In the genomic region with DNA sequence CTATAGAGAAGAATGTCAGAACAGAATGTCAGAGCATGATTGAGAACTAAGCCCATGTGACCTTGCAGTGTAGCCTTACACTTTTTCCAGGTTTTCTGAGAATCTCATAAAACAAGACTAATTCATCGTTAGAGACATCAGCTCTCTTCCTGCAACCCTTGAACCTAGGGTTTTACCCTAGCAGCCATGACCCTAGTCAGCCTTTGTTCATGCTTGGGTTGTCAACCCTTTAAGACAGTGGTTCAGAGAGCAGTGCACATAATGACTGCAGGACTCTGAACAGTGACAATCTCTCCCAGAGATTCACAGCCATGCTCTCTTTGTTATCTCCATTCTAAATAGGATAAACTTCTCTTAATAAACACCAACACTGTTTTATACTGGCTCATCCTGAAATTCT, we compare ENCODE assay signal across 22 mouse cellular contexts. TPM values are rescaled to one million over a fixed set of nuclear protein-coding genes. Genes with fewer than 3 reads are reported as not detected.
DNase-seq lines count a peak whose midpoint lies in the region; ATAC-seq and TF ChIP-seq lines count a peak whose summit lies in the region.
"Had no signal": no experiment of that assay in that cellular context is flagged by ENCODE, and none has a peak within 500 bp of the region (broad histone marks: within the 10 kb centered on the region; RNA-seq: fewer than 3 reads in every experiment).

No protein-coding gene starts in this region.

- peak; percentile 83 for DNase-seq in kidney, adult 2 months
- peak; percentile 28 for DNase-seq in liver, adult 2 months (ENCODE audit: extremely low read depth, low read depth, low spot score)
- DNase-seq in liver, embryonic 11.5 days (ENCODE audit: low spot score) = no peak
- peak; percentile 22 to 48 for DNase-seq in kidney, postnatal 25 days
- DNase-seq in hindbrain, embryonic 10.5 days (ENCODE audit: low spot score) = no peak
- DNase-seq: adrenal gland, adult 8-10 months; adrenal gland, postnatal 25 days; cerebellum, adult 11-12 months; cerebellum, adult 9-10 months; cerebellum, postnatal 14 days; forebrain, postnatal 0 days; gastrocnemius, adult 2 months; gastrocnemius, postnatal 14 days; heart, adult 11 months had no signal

- no peak for TF ChIP-seq POLR2A in kidney, adult 2 months (IDR thresholded peaks at IDR 0.05; ENCODE audit: low read depth, low read length)
- no peak for TF ChIP-seq POLR2A in liver, adult 2 months (IDR thresholded peaks at IDR 0.05; ENCODE audit: extremely low read depth, insufficient read depth, low read length)

- H3K79me2 ChIP-seq in liver, adult 2 months (ENCODE audit: control insufficient read depth, insufficient read depth, low read length) = no peaks in the 10 kb centered on the region

- H3K4me1 ChIP-seq in kidney, adult 2 months (ENCODE audit: control insufficient read depth, insufficient read depth, low read length) = peaks cover 15% of the 10 kb centered on the region
- H3K4me1 ChIP-seq in kidney, embryonic 16.5 days (ENCODE audit: insufficient read depth, low read length) = peaks cover 9% of the 10 kb centered on the region
- H3K4me1 ChIP-seq in liver, adult 2 months (ENCODE audit: control insufficient read depth, insufficient read depth, low read length) = peaks cover 21% of the 10 kb centered on the region
- H3K4me1 ChIP-seq in liver, embryonic 11.5 days (replicated peaks; ENCODE audit: control insufficient read depth, insufficient read depth, low read length) = no peaks in the 10 kb centered on the region
- peaks cover 13% of the 10 kb centered on the region for H3K4me1 ChIP-seq in hindbrain, embryonic 10.5 days (replicated peaks)
- H3K4me1 ChIP-seq: hindbrain, embryonic 13.5 days had no signal

- 16% methylated on average over 1 of the region's 1 CpGs for WGBS in kidney, adult 2 months
- WGBS in kidney, embryonic 16.5 days = 7% methylated on average over 1 of the region's 1 CpGs
- WGBS in liver, adult 2 months = 18% methylated on average over 1 of the region's 1 CpGs
- 64% methylated on average over 1 of the region's 1 CpGs for WGBS in liver, embryonic 11.5 days
- 70% methylated on average over 1 of the region's 1 CpGs for whole genome bisulfite sequencing in hindbrain, embryonic 10.5 days

- ATAC-seq in kidney, embryonic 16.5 days (ENCODE audit: low FRiP score, low TSS enrichment) = no peak
- ATAC-seq in liver, embryonic 11.5 days (replicated peaks; ENCODE audit: low FRiP score) = no peak
- ATAC-seq: activated CD4-positive, CD25-positive, alpha-beta regulatory T cell, adult 4 months; forebrain, embryonic 14.5 days; forebrain, postnatal 0 days; hindbrain, embryonic 16.5 days had no signal

- no peak overlapping the region for H3K4me2 ChIP-seq in kidney, embryonic 16.5 days (replicated peaks; ENCODE audit: low read depth, low read length)
- no peak overlapping the region for H3K4me2 ChIP-seq in liver, embryonic 11.5 days
- H3K4me2 ChIP-seq: embryonic facial prominence, embryonic 12.5 days; embryonic facial prominence, embryonic 15.5 days; heart, embryonic 11.5 days; hindbrain, embryonic 13.5 days had no signal

- no peak for TF ChIP-seq CTCF in kidney, adult 2 months (conservative IDR thresholded peaks at IDR 0.05; ENCODE audit: insufficient read depth, insufficient read length, low read depth, low read length)
- no peak for TF ChIP-seq CTCF in liver, adult 2 months (IDR thresholded peaks at IDR 0.05; ENCODE audit: low read depth, low read length)

- no peaks in the 10 kb centered on the region for H3K9me3 ChIP-seq in kidney, embryonic 16.5 days (ENCODE audit: low read length)
- H3K9me3 ChIP-seq in liver, embryonic 11.5 days (ENCODE audit: control insufficient read depth, low read length) = no peaks in the 10 kb centered on the region
- H3K9me3 ChIP-seq in hindbrain, embryonic 10.5 days = no peaks in the 10 kb centered on the region
- H3K9me3 ChIP-seq: embryonic facial prominence, embryonic 12.5 days; embryonic facial prominence, embryonic 15.5 days; hindbrain, embryonic 13.5 days had no signal

- no peak overlapping the region for H3K4me3 ChIP-seq in kidney, adult 2 months (ENCODE audit: insufficient read depth, low read depth, low read length)
- no peak overlapping the region for H3K4me3 ChIP-seq in kidney, embryonic 16.5 days (ENCODE audit: low read length)
- H3K4me3 ChIP-seq in liver, adult 2 months (ENCODE audit: insufficient read depth, low read depth, low read length) = no peak overlapping the region
- H3K4me3 ChIP-seq in liver, embryonic 11.5 days (ENCODE audit: low read depth, low read length) = no peak overlapping the region
- no peak overlapping the region for H3K4me3 ChIP-seq in hindbrain, embryonic 10.5 days
- H3K4me3 ChIP-seq: embryonic facial prominence, embryonic 12.5 days; embryonic facial prominence, embryonic 15.5 days; gastrocnemius, adult 2 months; hindbrain, embryonic 13.5 days had no signal

- peak overlapping the region; percentile 62 for H3K27ac ChIP-seq in kidney, adult 2 months (ENCODE audit: insufficient read depth, low read depth, low read length)
- H3K27ac ChIP-seq in kidney, embryonic 16.5 days (ENCODE audit: low read length) = no peak overlapping the region
- no peak overlapping the region for H3K27ac ChIP-seq in liver, adult 2 months (replicated peaks; ENCODE audit: insufficient read depth, low read depth, low read length)
- no peak overlapping the region for H3K27ac ChIP-seq in liver, embryonic 11.5 days (ENCODE audit: low read depth, low read length)
- no peak overlapping the region for H3K27ac ChIP-seq in hindbrain, embryonic 10.5 days
- H3K27ac ChIP-seq: embryonic facial prominence, embryonic 12.5 days; embryonic facial prominence, embryonic 15.5 days; gastrocnemius, adult 2 months; hindbrain, embryonic 13.5 days had no signal

- no peak overlapping the region for H3K9ac ChIP-seq in kidney, embryonic 16.5 days (replicated peaks; ENCODE audit: low read length)
- H3K9ac ChIP-seq in liver, adult 2 months (ENCODE audit: low read depth, low read length) = no peak overlapping the region
- no peak overlapping the region for H3K9ac ChIP-seq in liver, embryonic 11.5 days (ENCODE audit: low read depth, low read length)
- H3K9ac ChIP-seq: embryonic facial prominence, embryonic 12.5 days; embryonic facial prominence, embryonic 15.5 days; forebrain, postnatal 0 days; hindbrain, embryonic 13.5 days had no signal

- H3K27me3 ChIP-seq in kidney, adult 2 months (replicated peaks; ENCODE audit: control insufficient read depth, insufficient read depth, low read length) = no peaks in the 10 kb centered on the region
- H3K27me3 ChIP-seq in kidney, embryonic 16.5 days (ENCODE audit: insufficient read depth, low read length) = no peaks in the 10 kb centered on the region
- H3K27me3 ChIP-seq in liver, adult 2 months (ENCODE audit: control insufficient read depth, insufficient read depth, low read length) = no peaks in the 10 kb centered on the region
- no peaks in the 10 kb centered on the region for H3K27me3 ChIP-seq in liver, embryonic 11.5 days (replicated peaks; ENCODE audit: control insufficient read depth, insufficient read depth, low read length)
- no peaks in the 10 kb centered on the region for H3K27me3 ChIP-seq in hindbrain, embryonic 10.5 days (ENCODE audit: insufficient read depth, poor library complexity, severe bottlenecking)
- H3K27me3 ChIP-seq: embryonic facial prominence, embryonic 12.5 days; embryonic facial prominence, embryonic 15.5 days; hindbrain, embryonic 13.5 days had no signal

- no peaks in the 10 kb centered on the region for H3K36me3 ChIP-seq in kidney, adult 2 months (ENCODE audit: control insufficient read depth, insufficient read depth, low read length)
- H3K36me3 ChIP-seq in kidney, embryonic 16.5 days (ENCODE audit: insufficient read depth, low read length) = no peaks in the 10 kb centered on the region
- no peaks in the 10 kb centered on the region for H3K36me3 ChIP-seq in liver, adult 2 months (ENCODE audit: control insufficient read depth, insufficient read depth, low read length)
- no peaks in the 10 kb centered on the region for H3K36me3 ChIP-seq in liver, embryonic 11.5 days (ENCODE audit: control insufficient read depth, insufficient read depth, low read length)
- H3K36me3 ChIP-seq in hindbrain, embryonic 10.5 days = no peaks in the 10 kb centered on the region
- H3K36me3 ChIP-seq: embryonic facial prominence, embryonic 12.5 days; embryonic facial prominence, embryonic 15.5 days; hindbrain, embryonic 13.5 days had no signal

RNA-seq across cellular contexts. Expression of a gene that starts 59.3 kb away (rescaled TPM):
- polyA plus RNA-seq in kidney, adult 2 months (2012; rRNA removed) = 241 and 291 TPM in 2 replicates
- polyA plus RNA-seq in kidney, embryonic 16.5 days (2015; fragmentation: Nextera tagmentation; extraction: Ambion mirVana) = 191 and 208 TPM in 2 replicates
- total RNA-seq in liver, adult 2 months (2014; rRNA removed) = 139 and 155 TPM in 2 replicates
- polyA plus RNA-seq in liver, adult 2 months (2012; rRNA removed) = 161 and 182 TPM in 2 replicates
- polyA plus RNA-seq in liver, embryonic 11.5 days (2014; fragmentation: Nextera tagmentation; extraction: Ambion mirVana) = 122 and 142 TPM in 2 replicates
- 87.6 and 110 TPM in 2 replicates for polyA plus RNA-seq in hindbrain, embryonic 10.5 days (2016; fragmentation: Nextera tagmentation; extraction: Ambion mirVana)

Comparison
In these comparisons a context has a peak if more than half of its experiments do, and no peak if none do; other contexts are left out.
1. DNase-seq: peak in kidney, adult 2 months (single experiment), liver, adult 2 months (single experiment) and kidney, postnatal 25 days (2 of 2); none in liver, embryonic 11.5 days (single experiment) and hindbrain, embryonic 10.5 days (single experiment).